Mouse (Mus musculus) adrenal gland, postnatal 4 days (tissue): ENCODE results near the gene Sept3. TPM values are rescaled to one million over a fixed set of nuclear protein-coding genes. Genes with fewer than 3 reads are reported as not detected.

Experiments used
- DNase-seq, 2 experiments: peaks; one replicate each; pipeline ENCODE4 v3.0.0; 2021 to 2022; ENCODE audit warnings: low spot score in 2 of 2, mixed read lengths in 2 of 2
- total RNA-seq, 2 experiments: library from RNA; stranded (reverse); gene quantifications; 2 replicates each; pipeline ENCODE4 v1.2.3; 2021

Gene Sept3
- total RNA-seq, 2 experiments from 2014 or later, result 13.3 to 17.7 TPM

DNA sequence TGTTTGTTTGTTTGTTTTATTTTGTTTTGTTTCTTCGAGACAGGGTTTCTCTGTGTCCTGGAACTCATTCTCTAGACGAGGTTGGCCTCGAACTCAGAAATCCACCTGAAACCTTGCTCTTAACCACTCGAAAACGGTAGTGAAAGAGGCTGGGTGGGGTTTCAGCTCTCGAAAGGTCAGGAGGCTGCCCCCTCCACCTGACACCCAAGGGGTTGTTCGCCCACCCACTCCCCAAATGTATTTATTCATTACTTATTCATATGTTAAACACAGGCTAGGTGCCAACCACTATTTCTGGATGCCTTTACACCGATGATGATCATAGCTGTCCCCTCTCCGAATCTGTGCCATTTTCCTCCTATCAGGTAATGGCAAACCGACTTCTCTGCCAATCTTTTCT, 64.5 kb downstream of the Sept3 start:
- DNase-seq, result no peak

- DNase-seq, result no peak
Measured at GRCm38 (mm10) chr15:82339634-82340254, 65.1 kb downstream of the Sept3 start.

GRCm38 (mm10) chr15:82340414-82341035, 65.8 kb downstream of the Sept3 start:
- no peak for DNase-seq

GRCm38 (mm10) chr15:82341036-82341501, 66.4 kb downstream of the Sept3 start:
- DNase-seq, result peak in 1 of 2 experiments; percentile 28

DNA sequence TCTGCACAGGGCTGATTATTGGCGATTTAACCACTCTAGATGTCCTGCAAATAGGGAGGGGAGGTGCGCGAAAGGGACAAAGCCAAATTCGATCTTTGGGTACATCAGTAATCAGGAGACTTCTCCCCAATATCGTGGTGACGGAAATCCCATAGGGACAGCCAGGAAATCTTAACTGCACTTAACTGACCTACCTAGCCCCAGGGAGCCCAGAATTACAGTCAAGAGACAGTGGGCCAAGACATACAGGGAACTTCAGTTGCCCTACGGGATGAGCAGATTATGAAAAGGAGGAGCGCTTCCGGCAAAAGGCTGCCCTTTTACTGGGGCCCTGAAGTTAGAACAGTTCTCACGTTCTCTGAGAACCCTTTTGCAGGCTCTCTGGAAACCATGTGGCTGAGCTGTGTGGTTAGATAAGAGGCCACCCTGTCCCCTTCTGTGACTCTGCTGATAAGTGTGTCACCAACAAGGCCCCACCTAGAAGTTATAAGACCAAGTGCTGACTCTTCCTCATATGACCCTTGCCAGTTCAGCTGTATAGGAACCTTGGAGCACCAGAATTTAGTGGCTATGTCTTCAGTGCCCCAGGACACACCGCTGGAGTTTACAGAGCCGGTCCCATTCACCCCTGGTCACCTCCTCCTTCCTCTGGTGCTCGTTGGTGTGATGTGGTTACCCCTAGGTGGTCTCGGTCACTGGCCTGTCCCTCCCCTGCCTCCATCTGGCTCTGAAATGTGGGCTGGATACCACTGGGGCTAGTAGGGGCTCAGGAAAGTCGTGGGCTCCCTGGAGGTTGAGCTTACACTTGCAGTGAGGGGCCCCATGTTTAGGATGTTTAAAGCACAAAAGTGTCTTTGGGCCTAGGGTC, 67.2 kb downstream of the Sept3 start:
- DNase-seq, result no peak

DNA sequence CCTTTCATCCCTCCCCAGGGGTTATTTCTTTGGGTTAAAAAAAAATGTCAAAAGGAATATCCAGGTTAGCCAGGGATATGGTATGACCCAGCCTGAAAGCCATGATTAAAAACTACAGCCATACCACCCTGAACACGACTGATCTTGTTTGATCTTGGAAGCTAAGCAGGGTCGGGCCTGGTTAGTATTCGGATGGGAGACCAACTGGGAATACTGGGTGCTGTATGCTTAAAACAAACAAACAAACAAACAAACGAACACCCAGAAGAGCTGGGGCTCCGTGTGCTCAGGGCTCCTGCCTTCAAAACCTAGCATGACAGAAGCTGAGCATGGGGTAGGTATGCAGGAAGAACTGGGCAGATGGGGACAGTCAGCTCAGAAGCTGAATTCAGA, 67.8 kb downstream of the Sept3 start:
- no peak for DNase-seq

DNA sequence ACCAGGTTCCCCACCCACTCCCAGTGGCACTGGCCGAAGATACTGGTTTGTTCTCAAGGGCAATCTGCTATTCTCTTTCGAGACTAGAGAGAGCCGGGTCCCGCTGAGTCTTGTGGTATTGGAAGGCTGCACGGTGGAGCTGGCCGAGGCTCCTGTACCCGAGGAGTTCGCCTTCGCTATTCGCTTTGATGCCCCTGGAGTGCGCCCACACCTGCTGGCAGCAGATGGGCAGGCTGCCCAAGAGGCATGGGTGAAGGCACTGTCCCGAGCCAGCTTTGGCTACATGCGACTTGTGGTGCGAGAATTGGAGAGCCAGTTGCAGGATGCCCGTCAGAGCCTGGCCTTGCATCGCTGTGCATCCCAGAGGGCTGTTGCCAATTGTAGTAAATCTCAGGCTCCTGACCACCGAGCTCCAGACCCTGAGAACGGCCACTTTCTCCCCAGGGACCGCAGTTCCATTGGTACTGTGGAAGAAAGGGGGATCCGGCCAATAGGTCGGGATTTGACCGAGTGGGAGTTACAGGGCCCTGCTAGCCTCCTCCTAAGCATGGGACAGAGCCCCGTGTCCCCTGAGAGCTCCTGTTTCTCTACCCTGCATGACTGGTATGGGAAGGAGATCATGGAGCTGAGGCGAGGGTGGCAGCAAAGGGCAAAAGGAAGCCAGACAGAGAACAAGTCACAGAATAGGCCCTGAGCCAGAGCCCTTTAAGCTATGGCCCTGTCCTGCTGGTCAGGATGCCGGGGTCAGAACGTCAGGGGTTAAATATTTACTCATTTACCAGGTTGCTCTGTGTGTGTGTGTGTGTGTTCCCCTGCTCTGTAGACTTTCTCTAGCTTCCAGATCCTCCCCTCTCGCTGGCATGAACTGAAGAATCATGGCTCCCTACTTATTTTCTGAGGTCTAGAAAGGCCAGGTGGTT, 68.9 kb downstream of the Sept3 start:
- no peak for DNase-seq

Other genes starting within 250 kb of the Sept3 start
- 10 to 100 TPM; 83.6 to 95.1 TPM for gene Desi1, start 241.0 kb upstream of the Sept3 start, total RNA-seq
- 100 to 1,000 TPM in 1 of 2 experiments, 10 to 100 TPM in 1; 92.5 to 102 TPM for gene Snu13, start 227.3 kb upstream of the Sept3 start, total RNA-seq
- not detected for gene 4930407I10Rik, start 215.7 kb upstream of the Sept3 start, total RNA-seq
- gene Mei1, start 204.9 kb upstream of the Sept3 start, total RNA-seq, result 1 to 10 TPM; 3.5 to 3.8 TPM
- gene Ccdc134, start 147.0 kb upstream of the Sept3 start, total RNA-seq, result 10 to 100 TPM; 11.1 to 11.3 TPM
- gene Srebf2, start 127.7 kb upstream of the Sept3 start, total RNA-seq, result 10 to 100 TPM; 54.6 to 71.7 TPM
- gene Shisa8, start 62.1 kb upstream of the Sept3 start, total RNA-seq, result under 1 TPM; 0.70 to 0.79 TPM
- gene Tnfrsf13c, start 50.5 kb upstream of the Sept3 start, total RNA-seq, result 1 to 10 TPM in 1 of 2 experiments, under 1 TPM in 1; 0.65 to 1.5 TPM
- gene Cenpm, start 30.1 kb upstream of the Sept3 start, total RNA-seq, result 10 to 100 TPM; 12.8 to 16.8 TPM
- gene 1500009C09Rik, start 22.5 kb upstream of the Sept3 start, total RNA-seq, result under 1 TPM; 0.40 to 0.56 TPM
- under 1 TPM; 0.34 to 0.37 TPM for gene Wbp2nl, start 24.1 kb downstream of the Sept3 start, total RNA-seq
- 10 to 100 TPM; 82.6 to 96.8 TPM for gene Naga, start 64.0 kb downstream of the Sept3 start, total RNA-seq
- 1 to 10 TPM; 4.7 to 5.1 TPM for gene Pheta2, start 64.0 kb downstream of the Sept3 start, total RNA-seq
- gene Smdt1, start 64.1 kb downstream of the Sept3 start, total RNA-seq, result 100 to 1,000 TPM; 125 to 127 TPM
- gene Ndufa6, start 79.4 kb downstream of the Sept3 start, total RNA-seq, result 100 to 1,000 TPM; 406 to 421 TPM
- 10 to 100 TPM; 52.1 to 52.6 TPM for gene Cyp2d22, start 105.4 kb downstream of the Sept3 start, total RNA-seq
- under 1 TPM in 1 of 2 experiments, not detected in 1; 0.20 TPM for gene Cyp2d11, start 119.1 kb downstream of the Sept3 start, total RNA-seq
- gene Cyp2d10, start 132.3 kb downstream of the Sept3 start, total RNA-seq, result 10 to 100 TPM in 1 of 2 experiments, 1 to 10 TPM in 1; 1.1 to 24.9 TPM
- gene Cyp2d9, start 158.5 kb downstream of the Sept3 start, total RNA-seq, result 1 to 10 TPM in 1 of 2 experiments, under 1 TPM in 1; 0.62 to 8.5 TPM